Mouse (Mus musculus) heart, embryonic 13.5 days (tissue): ENCODE measurements around the gene Dmkn. TPM values are rescaled to one million over a fixed set of nuclear protein-coding genes. Genes with fewer than 3 reads are reported as not detected.
"Not testable (repeated sequence)": the region's sequence is repeated elsewhere in the genome, so short reads cannot be mapped to it uniquely, and the experiment has no call there.

Experiments
- ATAC-seq: fragments of 200-750 bp; cut with Nextera tagmentation; 2 replicates; pipeline ENCODE4 v1.8.0; 2017; ENCODE audit warnings: moderate TSS enrichment; ENCODE audit not compliant: insufficient number of reproducible peaks, low FRiP score, low TSS enrichment; ENCODE audit errors: extremely low read depth
- H3K27ac ChIP-seq: fragments of 300-500 bp; sonication (generic); replicated peaks from 2 replicates; pipeline ENCODE4 v1.5.1; 2015; ENCODE audit warnings: moderate library complexity, mild to moderate bottlenecking, inconsistent platforms
- H3K27me3 ChIP-seq: fragments of 300-500 bp; sonication (generic); replicated peaks from 2 replicates; pipeline ENCODE4 v1.6.1; 2015; ENCODE audit warnings: mild to moderate bottlenecking, inconsistent platforms
- H3K36me3 ChIP-seq: fragments of 300-500 bp; sonication (generic); 2 replicates; pipeline ENCODE4 v1.6.1; 2015; ENCODE audit warnings: mild to moderate bottlenecking, inconsistent platforms
- H3K4me1 ChIP-seq: fragments of 300-500 bp; sonication (generic); 2 replicates; pipeline ENCODE4 v1.6.1; 2015; ENCODE audit warnings: inconsistent platforms
- H3K4me2 ChIP-seq: fragments of 300-500 bp; sonication (generic); 2 replicates; pipeline ENCODE4 v1.6.1; 2015; ENCODE audit warnings: inconsistent platforms, mild to moderate bottlenecking, moderate library complexity
- H3K4me3 ChIP-seq: fragments of 300-500 bp; sonication (generic); 2 replicates; pipeline ENCODE4 v1.5.1; 2015; ENCODE audit warnings: moderate library complexity, mild to moderate bottlenecking, inconsistent platforms
- H3K9ac ChIP-seq: fragments of 300-500 bp; sonication (generic); 2 replicates; pipeline ENCODE4 v1.6.1; 2015; ENCODE audit warnings: inconsistent platforms, mild to moderate bottlenecking, moderate library complexity
- H3K9me3 ChIP-seq: fragments of 300-500 bp; sonication (generic); 2 replicates; pipeline ENCODE4 v1.6.1; 2016; ENCODE audit warnings: inconsistent platforms
- WGBS: fragments of 180-500 bp; shearing (Covaris S2); methylation state at CpG from one replicate; pipeline ENCODE4 v1.1.7; 2015; ENCODE audit warnings: mixed read lengths; 5-methylcytosine and 5-hydroxymethylcytosine counted together
- polyA plus RNA-seq: library from polyadenylated mRNA; unstranded; fragments of >200 nt; fragmentation: Nextera tagmentation; extraction: Ambion mirVana; gene quantifications from 2 replicates; pipeline ENCODE4 v1.2.1, GENCODE M21; 2015

The Dmkn gene
- polyA plus RNA-seq, 1 experiment from 2014 or later: 1.2 TPM

DNA sequence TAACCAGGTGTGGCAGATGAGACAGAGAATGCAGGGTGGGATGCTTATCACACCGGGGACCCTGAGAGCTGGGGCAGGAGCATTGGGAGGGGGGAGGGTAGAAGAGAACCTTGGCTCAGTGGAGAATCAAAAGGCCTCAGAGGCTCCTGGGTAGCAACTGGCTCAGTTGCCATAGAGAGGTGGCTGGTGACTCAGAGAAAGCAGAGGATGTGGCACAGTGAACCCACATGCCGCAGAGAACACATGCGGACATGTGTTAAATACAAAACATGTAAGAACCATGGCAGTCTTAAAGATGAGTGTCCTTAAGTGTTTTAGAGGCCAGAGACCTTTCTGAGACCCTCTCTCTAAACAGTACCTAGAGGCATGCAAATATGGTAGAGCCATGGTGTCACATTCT is 27.3 kb upstream of the Dmkn start:
- 76% methylated on average over 3 of the region's 3 CpGs for WGBS
- no peaks in the 10 kb centered on the region for H3K27me3 ChIP-seq
- H3K4me3 ChIP-seq: no peak overlapping the region
- no peak for ATAC-seq
- no peaks in the 10 kb centered on the region for H3K9me3 ChIP-seq
- peaks cover 71% of the 10 kb centered on the region for H3K36me3 ChIP-seq
- H3K4me1 ChIP-seq: no peaks in the 10 kb centered on the region
- no peak overlapping the region for H3K4me2 ChIP-seq
- no peak overlapping the region for H3K27ac ChIP-seq
- no peak overlapping the region for H3K9ac ChIP-seq

DNA sequence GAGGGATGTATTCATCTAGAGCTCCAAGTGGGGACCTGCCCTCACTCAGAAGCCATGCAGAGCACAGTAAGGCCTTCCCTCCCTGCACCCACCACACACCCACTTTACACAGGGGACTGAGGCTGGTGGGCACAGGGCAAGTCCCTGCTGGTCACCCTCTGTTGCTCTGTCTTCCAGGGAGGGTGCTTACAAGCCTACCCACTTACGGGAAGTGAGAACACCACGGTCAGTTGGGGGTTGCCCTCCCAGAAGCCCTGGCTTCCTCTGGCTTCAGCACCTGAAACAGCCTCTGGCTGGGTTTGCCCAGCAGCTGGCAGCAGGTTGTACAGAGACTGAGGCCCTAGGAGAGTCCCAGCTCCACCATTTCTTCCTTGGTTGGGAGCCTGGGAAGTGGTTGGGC is 21.0 kb upstream of the Dmkn start:
- ATAC-seq, H3K4me1 ChIP-seq, H3K9me3 ChIP-seq, H3K27me3 ChIP-seq, H3K9ac ChIP-seq, H3K27ac ChIP-seq, H3K4me2 ChIP-seq, H3K4me3 ChIP-seq: not testable (repeated sequence)
- WGBS: 75% methylated on average over 2 of the region's 2 CpGs
- H3K36me3 ChIP-seq: peaks cover 16% of the 10 kb centered on the region

DNA sequence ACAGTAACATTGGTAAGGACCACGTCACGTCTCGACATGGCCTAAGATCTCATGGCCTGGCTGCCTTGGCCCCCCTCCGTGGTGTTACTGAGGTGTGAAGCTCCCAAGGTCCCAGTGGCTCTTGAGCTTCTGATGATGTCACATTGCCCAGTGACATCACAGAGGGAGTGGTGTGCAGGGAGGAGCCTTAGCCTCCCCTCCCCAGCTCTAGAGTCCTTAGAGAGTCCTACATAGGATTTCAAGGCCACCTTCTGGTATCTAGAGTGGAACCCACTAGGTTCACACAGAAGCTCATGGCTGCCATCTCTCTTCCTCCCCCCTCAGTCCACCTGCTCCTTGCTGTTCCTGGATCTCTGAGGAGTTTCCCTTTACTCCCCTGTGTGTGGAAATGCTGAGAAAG is 19.9 kb upstream of the Dmkn start, which contains the start of gene Gapdhs:
Gene Gapdhs (minus strand): TSS at position 65 of the 400 bp plus-strand sequence.
- 75% methylated on average over 4 of the region's 4 CpGs for WGBS
- H3K27me3 ChIP-seq, ATAC-seq, H3K27ac ChIP-seq, H3K4me1 ChIP-seq, H3K36me3 ChIP-seq, H3K4me3 ChIP-seq, H3K4me2 ChIP-seq, H3K9me3 ChIP-seq, H3K9ac ChIP-seq: not testable (repeated sequence)

DNA sequence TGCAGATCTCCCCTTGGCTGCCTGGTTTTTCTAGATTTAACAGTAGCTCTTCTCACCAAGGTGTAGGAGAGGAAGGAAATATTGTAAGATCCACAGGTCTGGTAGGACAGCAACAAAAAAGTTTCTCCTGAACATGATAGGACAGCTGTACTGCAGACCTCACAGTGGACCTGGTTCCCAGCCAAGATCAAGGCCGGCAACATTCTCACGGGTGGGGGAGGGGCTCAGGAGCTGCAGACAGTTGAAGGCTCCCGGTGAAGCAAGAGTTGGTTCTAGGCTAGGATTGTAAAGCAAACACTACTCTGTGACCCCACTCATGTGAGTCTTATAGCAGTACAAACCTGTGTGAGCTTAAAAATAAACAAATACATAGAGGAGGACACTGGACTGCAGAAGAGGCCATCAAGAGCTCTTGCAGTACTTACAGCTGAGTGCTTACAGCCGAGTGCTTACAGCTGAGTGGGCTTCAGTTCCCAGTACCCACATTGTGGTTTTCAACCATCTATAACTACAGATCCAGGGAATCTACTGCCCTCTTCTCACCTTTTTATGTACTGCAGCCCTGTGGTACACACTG is 19.4 kb upstream of the Dmkn start:
- H3K4me2 ChIP-seq: no peak overlapping the region
- no peak overlapping the region for H3K4me3 ChIP-seq
- 35% methylated on average over 4 of the region's 4 CpGs for WGBS
- no peak for ATAC-seq
- H3K36me3 ChIP-seq: peaks cover 10% of the 10 kb centered on the region; the same call in 1 of the 2 replicates
- H3K4me1 ChIP-seq: peaks cover 9% of the 10 kb centered on the region
- H3K9me3 ChIP-seq: no peaks in the 10 kb centered on the region
- H3K27me3 ChIP-seq: no peaks in the 10 kb centered on the region
- H3K27ac ChIP-seq: no peak overlapping the region
- H3K9ac ChIP-seq: no peak overlapping the region

DNA sequence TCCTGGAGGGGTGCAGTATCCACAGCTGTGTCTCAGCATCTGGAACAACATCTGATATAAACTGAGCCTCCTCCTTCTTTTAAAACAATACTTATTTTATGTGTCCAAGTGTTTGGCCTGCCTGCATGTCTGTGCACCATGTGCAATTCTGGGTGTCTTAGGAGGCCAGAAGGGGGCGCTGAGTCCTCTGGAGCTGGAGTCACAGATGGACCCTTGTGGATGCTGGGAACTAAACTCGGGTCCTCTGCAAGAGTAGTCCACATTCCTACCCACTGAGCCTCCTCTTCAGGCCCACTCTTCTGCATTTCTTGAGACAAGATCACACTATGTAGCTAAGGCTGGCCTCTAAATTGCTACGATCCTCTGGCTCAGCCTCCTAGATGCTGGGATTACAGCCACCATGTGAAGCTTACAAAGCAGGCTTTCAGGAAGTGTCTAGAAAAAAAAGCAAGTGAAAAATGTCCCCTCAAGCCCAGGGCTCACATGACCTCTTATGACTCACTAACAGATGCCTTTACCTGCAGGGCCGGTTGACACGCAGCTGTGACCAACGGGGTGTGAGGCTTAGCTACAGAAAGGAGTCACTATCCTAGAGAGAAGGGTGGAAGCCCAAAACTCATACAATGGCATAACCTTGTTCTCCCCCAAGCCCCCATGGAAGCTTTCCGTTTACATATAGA is 15.9 kb upstream of the Dmkn start:
- H3K9ac ChIP-seq: no peak overlapping the region
- no peak overlapping the region for H3K4me3 ChIP-seq
- no peaks in the 10 kb centered on the region for H3K27me3 ChIP-seq
- H3K4me1 ChIP-seq: peaks cover 12% of the 10 kb centered on the region
- H3K36me3 ChIP-seq: no peaks in the 10 kb centered on the region
- no peak for ATAC-seq
- no peak overlapping the region for H3K4me2 ChIP-seq
- H3K9me3 ChIP-seq: no peaks in the 10 kb centered on the region
- WGBS: 80% methylated on average over 7 of the region's 7 CpGs
- no peak overlapping the region for H3K27ac ChIP-seq

DNA sequence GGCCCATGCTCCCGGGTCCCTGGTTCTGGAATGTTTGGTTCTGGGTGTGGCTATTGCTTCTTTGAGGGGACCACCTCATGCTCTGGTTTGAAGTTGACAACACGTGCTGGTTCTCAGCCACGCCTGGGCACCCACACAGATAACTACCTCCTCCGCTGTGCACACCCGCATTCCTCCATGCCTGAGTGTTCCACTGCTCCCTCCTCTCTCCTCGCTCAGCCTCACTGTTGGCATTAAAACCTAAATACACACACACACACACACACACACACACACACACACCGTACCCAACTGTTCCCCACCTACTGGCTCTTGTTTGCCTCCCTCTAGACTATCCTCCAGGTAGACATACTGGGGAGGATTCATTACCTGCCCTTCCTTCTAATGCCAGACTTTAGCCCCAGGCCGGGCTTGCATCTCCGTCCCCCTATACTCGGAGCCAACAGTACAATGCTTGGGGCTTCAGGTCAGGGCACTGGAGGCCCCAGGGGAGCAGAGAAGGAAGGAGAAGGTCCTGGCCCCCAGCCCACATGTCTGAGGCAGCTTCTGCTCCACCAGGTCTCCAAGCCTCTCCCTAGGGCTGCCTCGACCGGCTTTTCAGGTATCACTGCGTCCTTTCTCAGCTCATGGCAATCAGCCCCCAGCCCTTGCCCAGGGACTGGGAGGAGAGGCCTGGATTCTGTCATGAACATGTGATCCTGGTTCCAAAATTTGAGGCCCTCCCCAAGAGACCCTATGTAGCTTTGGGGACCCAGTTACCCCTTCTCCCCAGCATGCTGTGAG is 13.5 kb upstream of the Dmkn start:
- no peak for ATAC-seq

DNA sequence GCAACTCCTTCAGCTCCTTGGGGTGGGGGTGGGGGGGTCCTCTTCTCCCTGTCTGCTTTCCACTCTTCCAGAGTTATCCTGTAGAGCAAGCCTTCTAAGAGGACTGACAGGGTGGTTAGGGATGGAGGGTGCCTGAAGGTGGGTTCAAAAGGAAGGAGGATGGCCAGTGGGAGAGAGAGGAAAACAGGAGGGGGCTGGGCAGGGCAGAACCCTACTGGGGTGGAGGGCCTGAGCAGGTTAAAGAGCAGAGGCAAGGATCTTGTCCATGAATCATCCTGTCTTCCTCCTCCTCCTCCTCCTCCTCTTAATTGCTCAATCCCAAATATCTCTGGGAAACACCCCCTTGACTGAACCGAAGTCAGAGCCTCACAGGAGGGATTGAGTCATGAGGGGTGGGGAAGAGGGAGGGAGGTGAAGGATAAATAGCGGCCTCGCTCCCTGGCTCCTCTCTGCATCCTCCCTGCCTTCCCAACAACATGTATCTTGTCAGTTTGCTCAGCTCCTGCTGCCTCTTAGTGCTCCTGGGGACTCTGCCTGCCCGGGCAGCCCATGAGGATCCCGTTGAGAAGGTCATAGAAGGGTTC is 12.4 kb upstream of the Dmkn start, which contains the start of gene Sbsn:
Gene Sbsn (plus strand): TSS at position 386 of the 584 bp plus-strand sequence.
- no peak for ATAC-seq

More for the DNA sequence above, 13.5 kb upstream of the Dmkn start:
- WGBS: 63% methylated on average over 13 of the region's 13 CpGs
- Histone ChIP-seq H3K4me2 (no peak overlapping the region), H3K9me3 (peaks cover 9% of the 10 kb centered on the region), H3K4me1 (0 out of 2 replicates have a peak, but pooled peaks cover 3% of the 10 kb centered on the region), H3K4me3 (no peak overlapping the region), H3K27ac (no peak overlapping the region), H3K9ac (no peak overlapping the region), H3K36me3 (peaks cover 5% of the 10 kb centered on the region), H3K27me3 (no peaks in the 10 kb centered on the region)

DNA sequence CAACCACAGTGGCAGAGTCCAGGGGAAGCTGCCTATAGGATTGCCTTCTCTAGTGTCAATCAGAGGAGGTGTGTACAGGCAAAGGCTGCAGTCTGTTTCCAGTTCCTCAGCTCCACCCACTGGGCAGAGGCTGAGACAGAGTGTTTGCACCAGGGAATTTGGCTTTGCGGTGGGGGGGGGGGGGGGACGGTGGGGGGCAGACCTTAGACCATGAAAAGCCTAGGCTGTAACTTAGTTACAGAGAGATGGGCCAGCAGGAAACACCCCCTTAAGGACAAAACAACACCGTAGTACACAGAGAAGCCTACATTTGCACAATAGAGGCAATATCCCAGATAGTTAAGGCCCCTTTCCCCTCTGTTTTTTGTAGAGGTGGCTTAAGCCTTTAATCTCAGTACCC is 6.6 kb upstream of the Dmkn start:
- no peaks in the 10 kb centered on the region for H3K27me3 ChIP-seq
- no peak overlapping the region for H3K4me3 ChIP-seq
- no peak for ATAC-seq
- H3K9me3 ChIP-seq: peaks cover 11% of the 10 kb centered on the region
- no peak overlapping the region for H3K4me2 ChIP-seq
- no peak overlapping the region for H3K9ac ChIP-seq
- 62% methylated on average over 3 of the region's 3 CpGs for WGBS
- H3K27ac ChIP-seq: no peak overlapping the region
- H3K36me3 ChIP-seq: peaks cover 20% of the 10 kb centered on the region
- H3K4me1 ChIP-seq: peaks cover 19% of the 10 kb centered on the region

More for the DNA sequence above, 12.4 kb upstream of the Dmkn start, which contains the start of gene Sbsn:
- Histone ChIP-seq H3K4me1 (0 out of 2 replicates have a peak, but pooled peaks cover 3% of the 10 kb centered on the region), H3K27ac (no peak within 1 kb of the TSS), H3K4me3 (no peak within 1 kb of the TSS), H3K27me3 (no peaks in the 10 kb centered on the region), H3K9ac (no peak within 1 kb of the TSS), H3K36me3 (peaks cover 17% of the 10 kb centered on the region), H3K9me3 (peaks cover 11% of the 10 kb centered on the region), H3K4me2 (no peak within 1 kb of the TSS)
- 39% methylated on average over 5 of the region's 5 CpGs for WGBS

DNA sequence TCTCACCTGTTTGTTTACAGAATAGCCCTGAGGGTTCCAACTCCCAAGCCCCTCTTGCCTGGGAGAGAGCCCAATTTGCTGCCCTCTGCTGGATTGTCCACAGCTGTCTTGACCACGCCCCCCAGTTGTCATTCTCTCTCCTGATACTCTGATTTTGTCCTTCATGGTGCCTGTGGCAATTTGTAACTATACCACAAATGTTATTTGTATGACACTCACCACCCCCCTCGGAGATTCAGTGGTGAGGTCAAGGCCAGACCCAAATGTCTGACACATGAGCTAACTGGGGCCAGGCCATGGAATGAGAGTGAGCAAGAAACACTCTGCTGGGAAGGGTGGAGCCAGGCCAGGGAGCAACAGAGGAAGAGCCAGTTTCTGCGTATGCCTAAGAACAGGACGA is 4.7 kb upstream of the Dmkn start:
- H3K4me1 ChIP-seq: peaks cover 21% of the 10 kb centered on the region
- 29% methylated on average over 4 of the region's 4 CpGs for WGBS
- no peak overlapping the region for H3K4me2 ChIP-seq
- H3K9ac ChIP-seq: no peak overlapping the region
- no peak overlapping the region for H3K27ac ChIP-seq
- peaks cover 11% of the 10 kb centered on the region for H3K9me3 ChIP-seq
- H3K4me3 ChIP-seq: no peak overlapping the region
- no peak for ATAC-seq
- H3K27me3 ChIP-seq: peaks cover 10% of the 10 kb centered on the region; the same call in 1 of the 2 replicates
- peaks cover 20% of the 10 kb centered on the region for H3K36me3 ChIP-seq

DNA sequence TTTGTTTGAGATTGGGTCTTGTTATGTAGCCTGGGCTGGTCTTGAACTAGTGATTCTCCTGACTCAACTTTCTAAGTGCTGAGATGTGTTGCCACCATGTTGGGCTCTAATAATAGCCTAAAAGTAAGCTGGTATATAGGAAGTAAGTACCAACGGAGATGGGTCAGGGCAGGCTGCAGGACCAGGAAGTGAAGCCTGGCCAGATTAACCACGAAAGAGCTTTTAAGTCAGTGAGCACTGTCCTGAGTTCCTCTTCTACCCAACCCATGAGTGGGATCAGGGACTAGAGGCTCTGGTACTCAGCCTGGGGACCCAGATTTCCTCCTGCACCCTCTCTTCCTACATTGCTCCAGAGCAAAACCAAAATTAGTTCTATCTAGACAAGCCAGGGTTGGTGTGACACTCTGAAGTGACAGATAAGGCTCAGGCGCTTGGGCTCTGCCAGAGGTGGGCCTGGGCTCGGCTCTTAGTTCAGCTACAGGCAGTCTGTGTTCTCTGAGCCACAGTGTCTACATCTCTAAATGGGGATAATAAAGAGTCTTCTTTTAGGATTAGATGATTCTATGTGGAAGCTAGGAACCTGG is 1.7 kb upstream of the Dmkn start:
- Histone ChIP-seq H3K4me3 (no peak overlapping the region), H3K4me1 (peaks cover 21% of the 10 kb centered on the region), H3K27ac (no peak overlapping the region), H3K9ac (no peak overlapping the region), H3K27me3 (peaks cover 27% of the 10 kb centered on the region; the same call in 1 of the 2 replicates), H3K4me2 (no peak overlapping the region), H3K36me3 (no peaks in the 10 kb centered on the region), H3K9me3 (no peaks in the 10 kb centered on the region)
- WGBS: 28% methylated on average over 4 of the region's 4 CpGs
- no peak for ATAC-seq

DNA sequence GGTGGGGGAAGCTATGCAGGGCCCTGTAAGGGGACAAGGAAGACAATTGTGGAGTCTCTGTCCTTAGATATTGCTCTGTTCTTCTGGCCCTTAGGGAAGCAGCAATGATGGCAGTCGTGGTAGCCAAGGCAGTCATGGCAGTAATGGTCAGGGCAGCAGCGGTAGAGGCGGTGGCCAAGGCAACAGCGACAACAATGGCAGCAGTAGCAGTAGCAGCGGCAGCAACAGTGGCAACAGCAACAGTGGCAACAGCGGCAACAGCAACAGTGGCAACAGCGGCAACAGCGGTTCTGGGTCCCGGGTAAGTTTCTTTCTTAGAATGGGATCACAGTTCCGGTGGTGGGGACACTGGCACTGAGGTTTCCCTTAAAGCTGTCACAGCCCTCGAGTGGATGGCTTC is 1.6 kb downstream of the Dmkn start:
- Histone ChIP-seq H3K9me3 (no peaks in the 10 kb centered on the region), H3K9ac (no peak overlapping the region), H3K4me3 (no peak overlapping the region), H3K4me1 (peaks cover 17% of the 10 kb centered on the region), H3K4me2 (peak overlapping the region; percentile 37), H3K27ac (no peak overlapping the region), H3K36me3 (no peaks in the 10 kb centered on the region), H3K27me3 (peaks cover 39% of the 10 kb centered on the region; the same call in 1 of the 2 replicates)
- no peak for ATAC-seq
- 41% methylated on average over 11 of the region's 11 CpGs for WGBS
